Mouse (Mus musculus): ENCODE results near the gene Dusp12. TPM values are rescaled to one million over a fixed set of nuclear protein-coding genes. Genes with fewer than 3 reads are reported as not detected.

Gene Dusp12
- total RNA-seq, 2 experiments from 2014 or later = 1.4 TPM; not detected in 1

DNA sequence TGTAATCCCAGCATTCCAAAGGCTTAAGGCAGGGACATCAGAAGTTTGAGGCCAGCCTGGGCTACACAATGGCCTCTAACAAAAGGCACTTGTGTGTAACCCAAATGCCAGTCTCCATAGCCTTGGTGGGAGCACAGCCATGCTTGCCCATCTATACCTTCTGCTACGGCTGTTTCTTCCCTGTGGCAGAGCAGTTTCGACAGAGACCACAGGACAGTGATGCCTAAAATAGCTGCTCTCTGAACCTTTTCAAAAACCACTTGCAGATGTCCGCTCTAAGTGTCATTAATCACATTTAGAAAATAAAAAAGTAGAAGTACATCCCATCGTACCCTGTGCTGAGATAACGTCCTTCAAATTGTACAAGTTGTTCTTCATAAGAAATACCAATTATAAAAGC, 19.9 kb downstream of the Dusp12 start:
- no peak for ATAC-seq (replicated peaks; ENCODE audit: low FRiP score, poor library complexity, severe bottlenecking)

DNA sequence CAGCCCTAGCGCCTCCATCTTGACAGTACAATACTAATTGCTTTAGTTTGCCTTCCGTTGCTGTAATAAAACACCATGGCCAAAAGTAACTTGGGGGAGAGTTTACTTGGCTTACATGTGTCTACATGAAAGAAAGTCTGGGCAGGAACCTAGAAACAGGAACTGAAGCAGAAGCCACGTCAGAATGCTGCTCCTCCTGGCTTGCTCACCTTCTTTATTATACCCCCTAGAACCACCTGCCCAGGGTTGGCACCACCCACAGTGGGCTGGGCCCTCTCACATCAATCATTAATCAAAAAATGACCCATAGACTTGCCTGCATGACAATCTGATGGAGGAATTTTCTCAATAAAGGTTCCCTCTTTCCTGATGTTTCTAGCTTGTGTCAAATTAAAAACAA, 20.6 kb downstream of the Dusp12 start:
- no peak for ATAC-seq (replicated peaks; ENCODE audit: low FRiP score, poor library complexity, severe bottlenecking)

DNA sequence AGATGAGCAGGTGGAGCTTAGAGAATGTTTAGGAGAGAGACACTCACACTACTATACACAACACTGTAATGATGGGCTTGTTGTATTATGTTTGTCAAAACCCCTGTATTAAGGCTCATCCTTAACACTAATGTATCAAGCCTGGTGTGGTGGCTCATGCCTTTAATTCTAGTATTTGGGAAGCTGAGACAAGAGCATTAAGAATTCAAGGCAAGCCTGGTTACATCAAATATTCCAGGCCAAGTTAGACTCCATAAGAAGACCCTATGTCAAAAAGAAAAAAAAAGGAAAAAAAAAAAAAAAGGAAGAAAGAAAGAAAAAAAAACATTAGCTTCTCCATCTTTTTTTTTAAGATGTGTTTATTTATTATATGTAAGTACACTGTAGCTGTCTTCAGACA, 21.1 kb downstream of the Dusp12 start:
- no peak for ATAC-seq (replicated peaks; ENCODE audit: low FRiP score, poor library complexity, severe bottlenecking)

DNA sequence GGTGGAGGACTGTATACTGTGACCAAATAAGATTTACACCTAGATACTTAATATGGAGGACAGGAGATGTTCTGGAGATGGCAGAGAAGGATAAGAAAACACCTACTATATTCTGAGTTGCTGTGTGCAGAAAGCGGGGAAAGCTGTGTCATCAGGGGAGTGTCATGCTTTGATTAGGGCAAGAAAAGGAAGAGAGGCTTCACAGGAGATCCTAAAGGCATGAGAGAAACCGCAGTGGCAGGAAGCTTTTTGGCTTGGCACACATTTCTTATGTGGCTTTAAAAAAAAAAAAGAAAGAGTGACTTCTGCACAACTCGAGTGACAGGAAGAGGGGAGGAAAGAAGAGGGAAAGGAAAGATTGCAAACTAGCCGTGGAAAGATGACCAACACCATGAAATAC, 22.3 kb downstream of the Dusp12 start:
- no peak for ATAC-seq (replicated peaks; ENCODE audit: low FRiP score, poor library complexity, severe bottlenecking)

DNA sequence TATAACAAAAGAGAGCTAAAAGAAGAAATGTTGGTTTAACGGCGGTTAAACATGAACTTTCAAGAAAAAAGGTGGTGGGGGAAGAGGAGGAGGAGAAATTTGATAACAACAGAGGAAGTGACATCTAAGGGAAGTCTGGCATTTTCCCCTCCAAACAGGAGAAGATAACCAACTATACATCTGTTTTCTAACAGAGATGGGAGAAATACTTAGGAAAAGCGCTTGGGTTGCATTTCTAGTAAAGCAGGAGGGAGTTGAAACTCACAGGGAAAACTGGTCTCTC, 23.0 kb downstream of the Dusp12 start:
- no peak for ATAC-seq (replicated peaks; ENCODE audit: low FRiP score, poor library complexity, severe bottlenecking)

DNA sequence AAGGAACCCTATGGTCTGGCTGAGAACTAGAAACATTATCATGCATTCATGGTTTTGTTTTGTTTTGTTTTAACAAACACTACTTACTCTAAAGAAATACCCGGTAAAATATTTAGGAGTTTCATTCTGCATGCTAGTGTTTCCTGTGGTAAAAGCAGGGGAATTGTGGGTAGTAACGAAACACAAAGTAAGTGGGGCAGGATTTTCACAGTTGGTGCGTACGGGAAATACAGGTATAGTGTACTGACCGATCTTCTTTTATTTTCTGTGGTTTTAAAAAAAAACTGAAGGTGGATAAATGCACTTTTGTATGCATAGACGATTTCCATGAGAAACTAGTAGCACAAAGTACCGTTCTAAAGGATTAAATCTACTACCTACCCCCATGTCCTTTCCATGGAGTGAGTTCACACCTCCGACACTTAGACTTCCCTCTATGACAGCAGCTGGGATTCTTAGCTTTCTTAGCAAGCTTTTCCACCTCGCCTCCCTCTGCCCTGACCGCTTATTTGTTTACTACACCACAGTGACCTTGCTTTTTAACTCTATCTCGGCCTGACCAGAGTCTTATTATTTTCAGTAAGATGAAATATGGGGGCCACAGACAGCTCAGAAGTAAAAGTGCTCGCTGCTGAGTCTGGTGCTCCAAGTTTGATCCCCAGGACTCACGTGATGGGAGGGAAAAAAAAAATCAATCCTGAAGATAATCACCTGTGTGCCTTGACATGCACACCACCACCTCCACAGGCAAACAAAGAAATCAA, 23.5 kb downstream of the Dusp12 start:
- ATAC-seq (replicated peaks; ENCODE audit: low FRiP score, poor library complexity, severe bottlenecking) = no peak

DNA sequence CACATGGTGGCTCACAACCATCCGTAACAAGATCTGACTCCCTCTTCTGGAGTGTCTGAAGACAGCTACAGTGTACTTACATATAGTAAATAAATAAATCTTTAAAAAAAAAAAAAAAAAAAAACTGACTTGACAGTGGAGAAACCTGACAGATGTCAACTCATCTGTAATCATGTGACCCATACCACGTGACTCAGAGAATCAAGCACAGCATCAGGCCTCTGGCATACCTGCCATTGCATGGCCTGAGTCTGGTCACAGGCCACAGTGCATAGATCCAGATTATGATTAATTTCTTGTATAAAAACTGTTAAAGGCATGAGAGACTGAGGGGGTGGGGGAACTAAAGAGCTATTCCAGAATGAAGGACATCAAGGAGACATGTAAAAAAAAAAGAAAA, 26.5 kb downstream of the Dusp12 start:
- ATAC-seq (replicated peaks; ENCODE audit: low FRiP score, poor library complexity, severe bottlenecking) = no peak

DNA sequence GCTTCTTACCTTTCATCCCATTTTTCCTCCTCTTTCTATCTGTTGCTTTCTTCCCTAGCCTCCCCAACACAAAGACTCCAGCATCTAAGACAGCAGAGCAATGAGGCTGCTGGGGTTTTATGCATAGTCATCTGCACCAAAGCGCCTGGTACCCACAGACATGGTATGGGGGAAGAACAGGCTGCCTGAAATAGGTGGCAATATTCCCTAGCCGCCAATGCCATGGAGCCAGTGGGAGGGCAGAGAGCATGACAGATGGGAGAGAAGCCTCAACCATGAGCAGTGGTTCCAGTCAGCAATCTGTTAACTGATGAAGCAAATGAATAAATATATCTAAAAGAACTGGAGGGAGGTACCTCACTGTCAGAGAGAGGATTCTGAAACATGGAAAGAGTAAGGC, 28.0 kb downstream of the Dusp12 start:
- ATAC-seq (replicated peaks; ENCODE audit: low FRiP score, poor library complexity, severe bottlenecking) = 0 out of 2 replicates have a peak, but pooled peaks have one; percentile 44

DNA sequence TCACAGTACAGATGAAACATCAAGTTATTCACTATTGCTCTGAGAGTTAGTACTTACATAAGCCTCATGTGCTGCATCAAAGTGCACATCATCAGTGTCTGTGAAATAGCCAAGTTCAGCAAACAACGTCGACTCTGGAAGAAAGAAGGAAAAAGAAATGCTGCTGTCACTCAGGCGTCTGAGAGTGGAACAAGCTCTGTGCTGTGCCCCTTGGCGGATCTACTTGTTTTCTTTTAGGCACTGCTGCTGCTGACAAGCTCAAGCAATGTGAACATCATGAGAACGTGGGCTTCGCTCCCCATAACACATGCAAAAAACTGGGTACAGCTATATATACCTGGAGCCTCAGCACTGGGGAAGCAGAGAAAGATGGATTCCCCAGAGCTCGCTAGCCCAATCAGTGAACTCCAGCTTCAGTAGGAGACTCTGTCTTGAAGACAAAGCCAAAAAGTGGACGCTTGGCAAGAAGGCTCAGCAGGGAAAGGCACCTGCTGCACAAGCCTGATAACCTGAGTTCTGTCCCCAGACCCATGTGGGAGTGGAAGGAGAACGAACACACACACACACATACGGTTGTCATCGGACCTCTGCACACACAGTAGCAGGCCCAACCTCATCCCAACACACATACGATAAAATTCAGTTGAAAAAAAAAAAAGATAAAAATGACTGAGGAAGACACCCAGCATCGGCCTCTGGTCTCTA, 30.1 kb downstream of the Dusp12 start:
- ATAC-seq (replicated peaks; ENCODE audit: low FRiP score, poor library complexity, severe bottlenecking) = no peak

DNA sequence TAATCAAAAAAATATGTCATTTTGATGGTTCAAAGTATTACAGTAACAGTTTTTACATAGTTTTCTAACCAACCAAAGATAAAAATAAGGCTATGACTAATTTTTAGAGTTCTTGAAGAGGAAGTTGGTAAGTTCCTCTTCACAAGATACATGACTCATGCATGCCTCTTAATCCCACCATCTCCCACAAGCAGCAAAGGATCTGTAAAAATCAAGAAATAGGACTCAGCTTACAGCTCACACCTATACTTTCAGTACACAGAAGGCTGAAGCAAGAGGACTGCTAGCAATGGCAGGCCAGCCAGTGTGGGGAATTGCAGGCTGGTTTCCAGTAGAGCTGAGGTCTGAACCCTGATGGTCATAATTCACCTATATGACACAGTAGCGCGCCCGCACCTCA, 31.7 kb downstream of the Dusp12 start:
- no peak for ATAC-seq (replicated peaks; ENCODE audit: low FRiP score, poor library complexity, severe bottlenecking)

DNA sequence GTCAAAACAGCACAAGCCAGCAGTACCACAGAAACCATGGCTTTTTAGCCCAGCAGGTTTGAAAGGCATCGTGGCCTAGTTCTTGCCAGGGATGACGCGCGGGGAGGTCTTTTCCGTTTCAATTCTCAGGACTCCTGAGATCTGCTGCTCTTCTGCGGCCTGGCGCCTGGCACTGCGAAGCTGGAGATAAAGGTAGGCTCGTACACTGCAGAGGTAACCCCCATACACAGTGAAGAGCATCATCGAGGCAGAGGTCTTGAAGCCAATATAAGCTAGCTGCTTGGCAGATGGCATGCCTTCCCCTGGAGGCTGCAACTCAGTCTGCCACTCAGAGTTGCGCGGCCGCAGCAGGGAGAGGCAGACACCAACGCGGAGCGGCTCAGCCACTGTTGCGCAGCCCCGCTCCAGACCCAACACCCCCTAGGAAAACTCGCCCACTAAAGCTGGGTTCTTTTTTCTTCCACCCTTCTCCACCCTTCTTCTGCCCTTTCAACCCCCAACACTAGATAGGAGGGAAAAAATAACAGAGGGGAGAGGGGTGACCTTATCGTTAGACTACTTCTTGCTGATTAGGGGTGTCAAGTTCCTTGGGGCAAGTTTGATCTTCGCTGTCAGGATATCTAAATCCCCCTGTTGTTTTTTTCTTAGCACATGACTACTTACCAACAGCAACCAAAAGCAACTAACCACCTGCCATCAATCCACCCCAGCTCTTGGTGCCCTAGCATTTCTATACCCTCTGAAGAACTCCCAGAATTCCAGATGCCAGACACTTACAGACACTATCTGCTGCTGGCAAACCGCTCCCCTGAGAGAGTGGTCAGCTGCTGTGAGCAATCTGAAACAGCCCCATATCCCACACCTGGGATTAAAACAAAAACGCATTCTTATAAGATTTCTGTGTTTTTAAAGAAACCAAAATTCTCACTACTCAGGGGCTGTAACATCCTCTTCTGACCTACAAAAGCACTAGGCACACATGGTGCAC, 34.4 kb downstream of the Dusp12 start:
- ATAC-seq (replicated peaks; ENCODE audit: low FRiP score, poor library complexity, severe bottlenecking) = no peak

DNA sequence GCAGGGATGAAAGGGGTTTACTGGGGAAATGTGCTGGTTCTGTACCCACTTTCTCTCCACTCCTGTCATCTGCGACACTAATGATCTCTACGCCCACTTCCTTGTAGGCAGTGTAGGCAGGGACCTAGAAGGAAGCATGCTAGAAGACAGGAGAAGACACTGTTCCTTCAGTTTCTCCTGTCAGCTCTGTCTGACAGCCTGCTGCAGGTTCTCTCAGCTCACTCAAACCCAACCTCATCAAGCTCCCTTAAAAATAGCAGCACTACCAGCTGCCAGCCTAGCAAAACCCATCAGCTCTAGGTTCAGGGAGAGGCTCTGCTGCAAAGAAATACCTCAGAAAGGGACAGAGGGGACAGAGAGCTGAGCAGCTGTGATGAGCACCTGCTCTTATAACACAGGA, 35.3 kb downstream of the Dusp12 start:
- no peak for ATAC-seq (replicated peaks; ENCODE audit: low FRiP score, poor library complexity, severe bottlenecking)

DNA sequence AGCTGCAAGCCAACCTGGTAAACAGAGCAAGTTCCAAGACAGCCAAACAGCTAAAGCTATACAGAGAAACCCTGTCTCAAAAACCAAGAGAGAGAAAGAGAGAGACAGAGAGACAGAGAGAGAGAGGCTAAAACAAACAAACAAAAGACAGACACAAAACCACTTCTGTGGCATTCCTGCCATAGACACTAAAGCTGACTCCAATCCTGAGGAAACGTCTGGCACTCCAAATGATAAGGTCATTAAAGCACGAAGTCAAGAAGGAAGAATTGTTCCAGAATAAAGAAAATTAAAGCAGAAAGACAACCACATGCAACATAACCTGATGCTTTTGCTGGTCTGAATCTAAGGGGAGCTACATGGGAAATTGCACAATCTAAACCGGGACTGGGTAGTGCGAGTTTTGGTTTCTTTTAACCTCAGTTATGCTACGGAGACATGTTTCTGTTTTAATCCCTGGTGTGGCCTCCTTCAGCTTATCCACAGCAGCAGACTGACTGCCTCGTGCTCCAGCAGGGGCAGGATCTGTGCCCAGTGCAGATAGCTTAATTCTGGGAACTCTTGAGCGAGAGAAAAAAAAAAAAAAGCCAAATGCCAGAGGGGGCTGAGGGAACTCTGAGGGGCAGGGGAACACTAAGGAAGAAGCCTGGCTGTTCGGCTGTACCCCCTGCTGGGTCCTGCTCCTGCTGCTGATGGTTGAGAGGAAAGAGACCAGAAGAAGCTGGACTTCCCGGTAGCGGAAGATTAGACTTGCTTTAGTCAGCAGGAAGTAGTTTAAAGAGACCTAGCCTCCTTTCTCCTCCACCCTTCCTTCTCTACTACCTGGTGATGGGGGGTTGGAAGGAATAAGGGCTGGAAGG, 39.7 kb downstream of the Dusp12 start:
- ATAC-seq (replicated peaks; ENCODE audit: low FRiP score, poor library complexity, severe bottlenecking) = peak; percentile 42; the same call in 1 of the 2 replicates

DNA sequence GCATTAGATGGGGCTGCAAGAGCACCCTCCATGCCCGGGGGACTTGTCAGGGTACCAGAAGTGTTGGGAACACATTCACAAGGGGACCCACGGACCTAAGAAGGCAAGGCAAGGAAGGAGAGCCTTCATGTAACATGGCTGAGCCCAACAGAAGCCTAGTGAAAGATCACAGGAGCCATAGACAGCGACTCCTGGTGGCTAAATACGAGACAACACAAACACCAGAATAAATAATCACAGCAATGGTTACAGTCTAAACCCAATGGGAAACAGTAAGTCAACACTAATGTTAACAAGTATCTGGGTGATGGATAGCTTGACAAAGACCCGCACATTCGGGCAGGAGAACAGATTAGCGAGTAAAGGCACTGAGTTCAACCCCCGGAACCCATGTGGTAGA, 41.0 kb downstream of the Dusp12 start:
- peak; percentile 86 for ATAC-seq (replicated peaks; ENCODE audit: low FRiP score, poor library complexity, severe bottlenecking)

DNA sequence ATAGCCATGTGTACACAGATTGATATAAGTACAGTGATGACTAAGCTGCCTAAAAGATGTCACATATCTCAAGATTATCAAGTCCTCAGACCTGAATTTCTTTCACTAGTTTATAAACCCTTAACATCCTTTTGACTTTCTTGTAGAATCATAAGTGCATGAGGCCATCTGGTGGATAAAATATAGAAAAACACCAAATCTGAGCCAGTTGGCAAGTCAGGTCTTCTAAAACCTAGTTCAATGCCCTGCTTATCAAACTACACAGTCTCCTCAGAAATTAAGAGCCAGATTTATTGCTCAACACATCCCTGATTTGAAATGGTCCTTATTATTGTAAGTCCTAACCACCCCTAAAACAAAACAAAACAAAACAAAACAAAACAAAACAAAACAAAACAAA, 45.7 kb downstream of the Dusp12 start:
- ATAC-seq (replicated peaks; ENCODE audit: low FRiP score, poor library complexity, severe bottlenecking) = no peak

DNA sequence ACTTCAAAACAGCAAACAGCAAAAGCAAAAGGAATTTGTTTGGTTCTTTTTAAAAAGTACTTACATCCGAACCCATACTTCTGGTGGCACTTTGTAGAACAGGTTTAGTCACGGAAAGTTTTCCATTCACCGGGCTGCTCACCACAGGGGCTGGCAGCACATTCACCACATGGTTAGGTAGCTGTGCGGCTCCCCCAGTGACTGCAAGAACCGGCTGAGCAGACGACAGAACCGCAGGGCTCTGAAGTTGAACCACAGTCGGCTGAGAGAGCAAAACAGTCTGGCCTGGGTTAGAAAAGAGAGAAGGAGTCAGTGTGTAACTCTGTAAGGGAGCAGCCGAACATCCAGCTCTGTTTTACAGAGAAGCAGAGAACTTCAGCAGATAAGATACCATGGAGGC, 50.6 kb downstream of the Dusp12 start:
- ATAC-seq (replicated peaks; ENCODE audit: low FRiP score, poor library complexity, severe bottlenecking) = no peak

DNA sequence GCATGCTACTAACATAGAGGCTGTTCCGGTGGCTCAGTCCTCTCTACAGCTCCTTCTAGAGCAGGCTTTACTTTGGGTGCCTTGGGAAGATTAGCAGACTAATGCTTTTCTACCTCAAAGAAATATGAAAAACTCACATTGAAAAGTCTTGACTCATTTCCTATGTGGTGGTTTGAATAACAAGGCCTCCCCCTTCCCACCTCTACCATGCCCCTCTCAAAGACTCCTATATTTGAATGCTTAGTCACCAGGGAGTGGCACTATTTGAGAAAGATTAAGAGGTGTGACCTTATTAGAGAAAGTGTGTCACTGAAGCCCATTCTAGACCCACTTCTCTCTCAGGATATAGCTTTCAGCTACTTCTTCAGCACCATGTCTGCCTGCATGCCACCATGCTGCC, 55.6 kb downstream of the Dusp12 start:
- ATAC-seq (replicated peaks; ENCODE audit: low FRiP score, poor library complexity, severe bottlenecking) = no peak

DNA sequence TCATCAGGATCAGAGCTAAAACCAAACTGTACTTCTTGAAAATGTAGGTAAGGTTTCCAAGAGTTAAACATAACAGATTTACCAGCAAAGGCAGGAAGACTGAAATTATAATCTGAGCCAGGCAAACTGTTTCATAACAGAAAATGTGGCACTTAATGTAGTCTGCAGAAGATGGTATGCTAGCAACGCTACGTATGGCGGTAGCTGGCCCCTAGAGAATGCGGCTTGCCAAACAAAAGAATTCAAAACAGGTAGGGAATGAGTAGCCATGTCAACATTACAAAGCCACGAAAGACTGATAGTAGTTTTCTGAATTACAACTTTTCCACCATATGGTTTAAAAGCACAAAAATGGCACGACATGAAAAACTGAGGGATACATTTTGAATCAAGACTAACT, 56.0 kb downstream of the Dusp12 start:
- ATAC-seq (replicated peaks; ENCODE audit: low FRiP score, poor library complexity, severe bottlenecking) = no peak

All from erythroblast, adult 5-6 weeks (primary cell).